Mouse (Mus musculus) liver, embryonic 18 days (tissue): Measurements from ENCODE around the gene Gm5799. TPM values are rescaled to one million over a fixed set of nuclear protein-coding genes. Genes with fewer than 3 reads are reported as not detected.

ENCODE experiments used
- polyA plus RNA-seq: library from polyadenylated mRNA; depleted of rRNA; stranded (reverse); fragments of >200 nt; gene quantifications from 2 replicates; pipeline ENCODE4 v1.2.3, GENCODE M21; 2012; rRNA removed

Gm5799 gene
- polyA plus RNA-seq = not detected in 2 replicates

GRCm38 (mm10) chr14:43543276-43543675 lies at the start of gene Gm5799:
Gene Gm5799, plus strand, starts transcription at chr14:43543576.

GRCm38 (mm10) chr14:43579046-43579445 lies 35.7 kb downstream of the Gm5799 start, which contains the start of gene Gm17654:
Gene Gm17654, minus strand, starts transcription at chr14:43579146.

Other genes starting within 250 kb of the Gm5799 start
- gene Gm8127, start 249.7 kb upstream of the Gm5799 start, polyA plus RNA-seq = not detected in 2 replicates
- not detected in 2 replicates for gene 1700001F09Rik, start 195.8 kb upstream of the Gm5799 start, polyA plus RNA-seq
- gene Gm8138, start 127.2 kb upstream of the Gm5799 start, polyA plus RNA-seq = not detected in 2 replicates
- gene Gm17654, start 35.6 kb downstream of the Gm5799 start, polyA plus RNA-seq = not detected in 2 replicates
- not detected in 2 replicates for gene Gm10375, start 64.4 kb downstream of the Gm5799 start, polyA plus RNA-seq
- not detected in 2 replicates for gene Gm8165, start 133.6 kb downstream of the Gm5799 start, polyA plus RNA-seq
- gene Gm7324, start 154.3 kb downstream of the Gm5799 start, polyA plus RNA-seq = 0.17 and 0.26 TPM in 2 replicates
- not detected in 2 replicates for gene Gm16506, start 183.9 kb downstream of the Gm5799 start, polyA plus RNA-seq
- gene Gm6526, start 204.3 kb downstream of the Gm5799 start, polyA plus RNA-seq = not detected in 2 replicates
- gene Gm8180, start 241.2 kb downstream of the Gm5799 start, polyA plus RNA-seq = not detected in 2 replicates